Mouse (Mus musculus): ENCODE data around the gene Hsd11b1. TPM values are rescaled to one million over a fixed set of nuclear protein-coding genes. Genes with fewer than 3 reads are reported as not detected.

Gene Hsd11b1
- polyA plus RNA-seq, 1 experiment from 2014 or later, result 0.22 TPM

DNA sequence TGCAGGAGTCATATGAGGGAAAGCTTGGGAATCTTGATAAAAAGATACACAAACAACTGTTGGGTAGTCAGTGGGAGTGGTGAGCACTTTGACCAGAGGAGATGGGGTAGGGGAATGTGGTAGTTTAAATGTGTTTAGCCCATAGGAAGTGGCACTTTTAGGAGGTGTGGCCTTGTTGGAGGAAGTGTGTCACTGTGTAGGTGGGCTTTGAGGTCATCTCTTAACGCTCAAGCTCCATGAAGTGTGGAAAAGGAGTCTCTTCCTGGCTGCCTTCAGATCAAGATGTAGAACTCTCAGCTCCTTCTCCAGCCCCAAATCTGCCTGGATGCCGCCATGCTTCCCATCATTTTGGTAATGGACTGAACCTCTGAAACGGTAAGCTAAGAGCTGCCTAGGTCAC lies 56.4 kb downstream of the Hsd11b1 start, which contains the start of gene Lamb3:
Gene Lamb3, plus strand, starts transcription at position 197 of the 400 bp plus-strand sequence.
- Histone ChIP-seq H3K9me3 (ENCODE audit: control insufficient read depth, low read length) (no peaks in the 10 kb centered on the region), H3K27me3 (ENCODE audit: control insufficient read depth, insufficient read depth, low read length) (no peaks in the 10 kb centered on the region), H3K27ac (replicated peaks; ENCODE audit: low read depth, low read length) (no peak within 1 kb of the TSS), H3K36me3 (ENCODE audit: control insufficient read depth, insufficient read depth, low read length) (no peaks in the 10 kb centered on the region), H3K4me2 (ENCODE audit: low read length) (no peak within 1 kb of the TSS), H3K9ac (replicated peaks; ENCODE audit: low read length) (no peak within 1 kb of the TSS), H3K4me3 (replicated peaks; ENCODE audit: low read depth, low read length) (no peak within 1 kb of the TSS), H3K4me1 (ENCODE audit: control insufficient read depth, insufficient read depth, low read length) (no peaks in the 10 kb centered on the region)
- DNase-seq (no peak), ATAC-seq (ENCODE audit: low FRiP score, low TSS enrichment) (no peak)
- WGBS, result 92% methylated on average over 3 of the region's 3 CpGs

DNA sequence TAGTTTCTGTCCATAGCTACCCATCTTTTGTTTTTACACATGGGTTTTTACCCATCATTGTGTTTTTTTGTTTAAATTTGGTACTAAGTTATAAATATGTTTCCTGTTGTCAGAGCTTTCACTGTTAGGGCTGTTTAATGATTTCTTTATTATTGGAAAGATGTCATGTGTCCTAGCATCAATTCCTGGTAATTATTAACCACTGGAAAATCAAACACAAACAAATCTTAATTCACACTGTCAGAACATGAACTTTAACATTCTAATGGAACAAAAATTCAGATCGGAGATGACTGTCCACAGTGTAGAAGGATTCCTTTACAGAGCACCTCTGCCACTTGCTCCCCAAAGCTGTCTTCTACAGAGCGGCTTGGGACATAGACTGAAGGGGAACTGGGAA lies 58.4 kb downstream of the Hsd11b1 start:
- ATAC-seq (ENCODE audit: low FRiP score, low TSS enrichment) (no peak), DNase-seq (no peak)
- H3K4me1 ChIP-seq (ENCODE audit: control insufficient read depth, insufficient read depth, low read length), result no peaks in the 10 kb centered on the region
- no peak overlapping the region for H3K27ac ChIP-seq (replicated peaks; ENCODE audit: low read depth, low read length)
- H3K9ac ChIP-seq (replicated peaks; ENCODE audit: low read length), result no peak overlapping the region
- H3K27me3 ChIP-seq (ENCODE audit: control insufficient read depth, insufficient read depth, low read length), result no peaks in the 10 kb centered on the region
- H3K4me2 ChIP-seq (ENCODE audit: low read length), result no peak overlapping the region
- no peaks in the 10 kb centered on the region for H3K9me3 ChIP-seq (ENCODE audit: control insufficient read depth, low read length)
- no peaks in the 10 kb centered on the region for H3K36me3 ChIP-seq (ENCODE audit: control insufficient read depth, insufficient read depth, low read length)
- no peak overlapping the region for H3K4me3 ChIP-seq (replicated peaks; ENCODE audit: low read depth, low read length)
- WGBS, result 96% methylated on average over 2 of the region's 2 CpGs

DNA sequence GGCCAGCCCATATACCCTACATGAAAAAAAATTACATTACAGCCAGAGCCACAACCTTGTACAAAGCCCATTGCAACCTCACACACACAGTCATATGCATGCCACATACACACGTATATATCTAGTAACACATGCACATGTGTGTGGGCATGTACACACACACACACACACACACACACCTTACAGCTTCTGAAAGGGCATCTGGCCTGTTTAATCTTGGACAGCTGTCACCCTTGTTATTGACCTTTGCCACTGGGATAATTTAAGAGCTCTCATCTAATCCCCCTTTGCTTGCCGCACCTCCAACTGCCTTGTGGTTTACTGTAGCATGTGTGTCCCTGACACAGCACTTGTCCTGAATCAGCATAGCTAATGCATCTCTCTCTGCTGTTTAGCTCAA lies 60.1 kb downstream of the Hsd11b1 start:
- no peak for DNase-seq
- H3K27me3 ChIP-seq (ENCODE audit: control insufficient read depth, insufficient read depth, low read length), result no peaks in the 10 kb centered on the region
- H3K4me2 ChIP-seq (ENCODE audit: low read length), result no peak overlapping the region
- no peak overlapping the region for H3K27ac ChIP-seq (replicated peaks; ENCODE audit: low read depth, low read length)
- 73% methylated on average over 2 of the region's 2 CpGs for WGBS
- no peaks in the 10 kb centered on the region for H3K36me3 ChIP-seq (ENCODE audit: control insufficient read depth, insufficient read depth, low read length)
- H3K9me3 ChIP-seq (ENCODE audit: control insufficient read depth, low read length), result no peaks in the 10 kb centered on the region
- ATAC-seq (ENCODE audit: low FRiP score, low TSS enrichment), result no peak
- H3K4me1 ChIP-seq (ENCODE audit: control insufficient read depth, insufficient read depth, low read length), result no peaks in the 10 kb centered on the region
- no peak overlapping the region for H3K9ac ChIP-seq (replicated peaks; ENCODE audit: low read length)
- no peak overlapping the region for H3K4me3 ChIP-seq (replicated peaks; ENCODE audit: low read depth, low read length)

DNA sequence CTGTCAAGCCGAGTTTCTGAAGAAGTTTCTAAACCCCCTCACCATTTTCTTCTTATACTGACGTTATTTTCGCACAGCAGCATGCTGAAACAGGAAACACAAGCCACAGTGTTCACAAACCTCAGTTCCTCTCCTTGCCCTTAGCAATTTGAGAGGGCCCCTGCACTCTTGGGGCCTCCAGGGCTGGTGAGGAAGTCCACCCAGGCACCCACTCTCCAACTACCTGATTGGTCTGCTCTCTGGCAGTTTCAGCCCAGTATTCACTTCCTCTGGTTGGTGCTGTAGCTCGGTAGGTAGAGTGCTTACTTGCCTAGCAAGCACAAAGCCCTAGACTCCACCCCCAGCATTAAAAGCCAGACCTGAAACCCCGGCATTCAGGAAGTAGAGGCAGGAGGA lies 62.5 kb downstream of the Hsd11b1 start, which contains the start of gene Traf3ip3:
Gene Traf3ip3, minus strand, starts transcription at position 321 of the 396 bp plus-strand sequence.
- Histone ChIP-seq H3K36me3 (ENCODE audit: control insufficient read depth, insufficient read depth, low read length) (no peaks in the 10 kb centered on the region), H3K4me2 (ENCODE audit: low read length) (no peak within 1 kb of the TSS), H3K9me3 (ENCODE audit: control insufficient read depth, low read length) (no peaks in the 10 kb centered on the region), H3K9ac (replicated peaks; ENCODE audit: low read length) (no peak within 1 kb of the TSS), H3K4me3 (replicated peaks; ENCODE audit: low read depth, low read length) (no peak within 1 kb of the TSS), H3K27me3 (ENCODE audit: control insufficient read depth, insufficient read depth, low read length) (no peaks in the 10 kb centered on the region), H3K4me1 (ENCODE audit: control insufficient read depth, insufficient read depth, low read length) (no peaks in the 10 kb centered on the region), H3K27ac (replicated peaks; ENCODE audit: low read depth, low read length) (no peak within 1 kb of the TSS)
- ATAC-seq (ENCODE audit: low FRiP score, low TSS enrichment) (no peak), DNase-seq (no peak)
- 70% methylated on average over 5 of the region's 5 CpGs for WGBS

DNA sequence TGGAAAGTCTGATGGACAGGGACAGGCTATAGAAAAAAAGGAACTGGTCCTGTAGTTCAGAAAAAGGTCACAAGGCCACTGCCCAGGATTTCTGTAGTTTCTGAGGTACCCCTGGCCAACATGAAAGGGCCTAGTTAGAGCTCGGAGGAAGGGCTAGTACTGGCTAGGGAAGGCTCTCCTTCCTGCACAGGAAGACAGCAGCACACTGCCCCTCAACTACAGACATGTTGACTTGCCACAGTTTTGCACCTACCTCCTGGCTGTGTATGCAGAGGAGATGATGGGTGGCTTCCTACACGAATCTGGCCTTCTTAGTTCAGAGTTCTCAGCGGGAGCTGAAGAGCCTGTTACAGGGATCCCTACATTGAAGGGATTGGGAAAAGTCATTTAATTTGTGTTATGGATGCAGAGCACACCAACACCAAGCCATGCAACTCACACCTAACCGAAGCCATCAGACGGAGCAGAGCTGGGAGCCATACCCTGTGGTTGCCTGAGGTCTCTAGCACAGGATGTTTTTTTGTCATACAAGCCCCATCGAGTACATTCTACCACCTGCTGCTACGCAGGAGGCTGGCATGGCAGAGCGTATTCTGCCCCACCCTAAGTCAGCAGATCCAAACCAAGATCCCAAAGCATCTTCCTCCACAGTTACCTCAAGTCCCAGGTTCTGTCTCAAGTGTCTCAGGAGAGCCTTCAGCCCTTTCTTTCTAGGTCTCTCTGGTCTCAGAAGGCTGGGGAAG lies 63.1 kb downstream of the Hsd11b1 start:
- 84% methylated on average over 8 of the region's 8 CpGs for WGBS
- DNase-seq, result no peak
- no peaks in the 10 kb centered on the region for H3K27me3 ChIP-seq (ENCODE audit: control insufficient read depth, insufficient read depth, low read length)

DNA sequence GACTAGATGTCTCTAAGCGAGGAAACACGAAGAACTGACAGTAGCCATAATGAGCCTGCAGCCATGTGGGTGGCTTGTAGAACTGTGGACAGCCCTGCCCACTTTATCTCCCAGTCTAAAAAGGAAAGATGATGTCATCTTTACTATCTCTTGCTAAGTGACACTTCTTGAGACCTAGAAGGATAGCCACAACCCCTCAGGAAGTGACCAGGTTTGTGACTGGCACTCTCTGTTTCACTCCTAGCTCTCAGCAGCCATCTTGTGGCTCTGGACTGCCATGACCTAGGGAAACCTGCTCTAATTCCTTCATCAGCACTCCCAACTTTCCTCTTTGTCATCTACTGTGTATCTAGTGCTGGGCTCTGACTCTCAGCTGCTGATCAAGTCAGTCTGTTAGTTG lies 65.6 kb downstream of the Hsd11b1 start:
- no peaks in the 10 kb centered on the region for H3K36me3 ChIP-seq (ENCODE audit: control insufficient read depth, insufficient read depth, low read length)

More for the DNA sequence above, 63.1 kb downstream of the Hsd11b1 start:
- ATAC-seq (ENCODE audit: low FRiP score, low TSS enrichment), result no peak
- H3K36me3 ChIP-seq (ENCODE audit: control insufficient read depth, insufficient read depth, low read length), result no peaks in the 10 kb centered on the region
- H3K27ac ChIP-seq (replicated peaks; ENCODE audit: low read depth, low read length), result no peak overlapping the region
- H3K4me2 ChIP-seq (ENCODE audit: low read length), result no peak overlapping the region
- H3K9ac ChIP-seq (replicated peaks; ENCODE audit: low read length), result no peak overlapping the region
- H3K9me3 ChIP-seq (ENCODE audit: control insufficient read depth, low read length), result no peaks in the 10 kb centered on the region
- H3K4me3 ChIP-seq (replicated peaks; ENCODE audit: low read depth, low read length), result no peak overlapping the region
- H3K4me1 ChIP-seq (ENCODE audit: control insufficient read depth, insufficient read depth, low read length), result no peaks in the 10 kb centered on the region

DNA sequence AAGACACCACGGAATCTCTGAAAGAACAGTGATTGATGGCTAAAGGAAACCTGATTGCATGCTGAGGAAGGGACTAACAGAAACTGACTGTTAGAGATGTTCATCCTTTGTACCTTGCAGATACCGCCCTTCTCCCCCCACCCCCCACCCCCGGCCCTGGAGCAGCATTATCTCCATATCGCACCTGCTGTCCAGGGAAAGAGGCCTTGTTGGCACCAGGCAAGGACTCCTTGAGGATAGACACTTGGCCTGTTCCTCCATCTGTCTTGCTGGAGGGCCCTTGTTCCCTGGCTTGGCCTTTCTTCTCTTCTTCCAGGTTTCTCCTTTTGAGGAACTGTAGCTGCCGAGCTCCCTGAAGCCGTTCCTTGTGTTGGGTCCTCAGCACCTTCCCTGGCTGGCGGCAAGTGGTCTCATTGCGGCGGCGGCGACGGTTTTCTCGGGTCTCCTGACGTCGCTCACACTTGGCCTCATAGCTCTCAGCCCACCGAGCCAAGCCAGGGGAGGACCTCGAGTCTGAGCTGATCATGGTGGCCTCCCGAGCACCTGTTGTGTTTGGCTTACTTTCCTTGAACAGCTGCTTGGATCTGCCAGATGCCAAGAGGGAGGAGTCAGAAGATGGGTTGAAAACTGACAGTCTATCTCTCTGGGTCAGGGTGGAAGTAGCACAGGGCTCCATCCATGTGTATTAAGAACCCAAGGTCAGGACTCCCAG lies 66.2 kb downstream of the Hsd11b1 start:
- WGBS, result 91% methylated on average over 18 of the region's 18 CpGs
- Histone ChIP-seq H3K27ac (replicated peaks; ENCODE audit: low read depth, low read length) (no peak overlapping the region), H3K4me3 (replicated peaks; ENCODE audit: low read depth, low read length) (no peak overlapping the region), H3K27me3 (ENCODE audit: control insufficient read depth, insufficient read depth, low read length) (no peaks in the 10 kb centered on the region), H3K36me3 (ENCODE audit: control insufficient read depth, insufficient read depth, low read length) (no peaks in the 10 kb centered on the region), H3K9me3 (ENCODE audit: control insufficient read depth, low read length) (no peaks in the 10 kb centered on the region), H3K9ac (replicated peaks; ENCODE audit: low read length) (no peak overlapping the region), H3K4me1 (ENCODE audit: control insufficient read depth, insufficient read depth, low read length) (no peaks in the 10 kb centered on the region), H3K4me2 (ENCODE audit: low read length) (no peak overlapping the region)
- DNase-seq (no peak), ATAC-seq (ENCODE audit: low FRiP score, low TSS enrichment) (no peak)

More for the DNA sequence above, 65.6 kb downstream of the Hsd11b1 start:
- no peak for ATAC-seq (ENCODE audit: low FRiP score, low TSS enrichment)
- Histone ChIP-seq H3K4me3 (replicated peaks; ENCODE audit: low read depth, low read length) (no peak overlapping the region), H3K9ac (replicated peaks; ENCODE audit: low read length) (no peak overlapping the region), H3K27ac (replicated peaks; ENCODE audit: low read depth, low read length) (no peak overlapping the region), H3K4me2 (ENCODE audit: low read length) (no peak overlapping the region), H3K9me3 (ENCODE audit: control insufficient read depth, low read length) (no peaks in the 10 kb centered on the region), H3K4me1 (ENCODE audit: control insufficient read depth, insufficient read depth, low read length) (no peaks in the 10 kb centered on the region), H3K27me3 (ENCODE audit: control insufficient read depth, insufficient read depth, low read length) (no peaks in the 10 kb centered on the region)
- no peak for DNase-seq
- WGBS, result 80% methylated on average over 2 of the region's 2 CpGs

DNA sequence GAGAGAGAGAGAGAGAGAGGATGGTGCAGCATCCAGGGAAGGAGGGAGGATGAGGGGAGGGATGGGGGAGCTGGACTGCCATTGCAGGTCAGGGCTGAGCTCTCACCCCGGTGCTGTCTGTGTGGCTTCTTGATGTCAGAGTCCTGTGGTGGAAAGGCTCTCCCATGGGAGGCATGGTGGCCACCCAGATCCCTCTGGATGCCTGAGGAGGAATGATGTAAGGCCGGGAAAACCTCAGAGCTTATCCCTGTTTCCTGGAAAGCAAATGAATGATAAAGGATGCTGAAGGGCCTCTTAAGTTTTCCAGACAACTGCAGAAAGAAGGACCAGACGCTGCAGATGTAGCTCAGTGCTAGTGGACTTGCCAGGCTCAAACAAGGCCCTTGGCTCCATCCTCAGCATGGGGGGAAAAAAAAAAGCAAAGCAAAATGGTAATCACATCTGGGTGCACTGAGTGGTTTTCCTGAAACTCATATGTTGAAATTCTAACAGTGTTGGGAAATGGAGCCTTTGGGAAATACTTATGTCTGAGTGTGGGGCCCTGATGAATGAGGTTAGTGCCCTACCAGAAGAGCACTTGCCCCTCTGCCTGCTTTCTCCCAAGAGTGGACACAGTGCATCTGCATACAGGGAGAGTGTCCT lies 68.6 kb downstream of the Hsd11b1 start:
- no peaks in the 10 kb centered on the region for H3K4me1 ChIP-seq (ENCODE audit: control insufficient read depth, insufficient read depth, low read length)
- no peak overlapping the region for H3K4me3 ChIP-seq (replicated peaks; ENCODE audit: low read depth, low read length)
- H3K27me3 ChIP-seq (ENCODE audit: control insufficient read depth, insufficient read depth, low read length), result no peaks in the 10 kb centered on the region
- no peaks in the 10 kb centered on the region for H3K36me3 ChIP-seq (ENCODE audit: control insufficient read depth, insufficient read depth, low read length)
- H3K4me2 ChIP-seq (ENCODE audit: low read length), result no peak overlapping the region
- H3K9ac ChIP-seq (replicated peaks; ENCODE audit: low read length), result no peak overlapping the region
- H3K27ac ChIP-seq (replicated peaks; ENCODE audit: low read depth, low read length), result no peak overlapping the region
- ATAC-seq (ENCODE audit: low FRiP score, low TSS enrichment) (no peak), DNase-seq (no peak)
- WGBS, result 73% methylated on average over 3 of the region's 3 CpGs
- no peaks in the 10 kb centered on the region for H3K9me3 ChIP-seq (ENCODE audit: control insufficient read depth, low read length)

Data from midbrain, embryonic 14.5 days (tissue).